In the genomic region with DNA sequence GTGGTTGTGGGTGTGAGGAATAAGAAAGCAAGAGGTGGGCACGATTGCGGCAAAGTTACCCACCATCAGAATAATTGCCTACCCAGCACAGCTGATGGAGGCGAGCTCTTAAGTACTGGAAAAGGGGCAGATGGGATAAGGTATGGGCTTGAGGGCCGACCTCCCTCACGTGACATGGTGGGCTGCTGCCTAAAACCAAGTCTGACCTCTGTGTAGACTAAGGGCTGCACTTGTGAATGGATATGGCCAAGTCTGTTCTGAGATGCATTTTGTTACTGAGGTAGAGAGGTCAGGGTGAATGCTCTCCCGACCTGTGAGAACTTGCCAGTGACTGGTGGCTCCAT, we compare ENCODE assay signal across 26 mouse cellular contexts. TPM values are rescaled to one million over a fixed set of nuclear protein-coding genes. Genes with fewer than 3 reads are reported as not detected.
DNase-seq lines count a peak whose midpoint lies in the region; ATAC-seq and TF ChIP-seq lines count a peak whose summit lies in the region.
"Had no signal": no experiment of that assay in that cellular context is flagged by ENCODE, and none has a peak within 500 bp of the region (broad histone marks: within the 10 kb centered on the region; RNA-seq: fewer than 3 reads in every experiment).

No protein-coding gene starts in this region.

- TF ChIP-seq POLR2A in olfactory bulb, adult 2 months (IDR thresholded peaks at IDR 0.05; ENCODE audit: insufficient read depth, low read depth, low read length): no peak

- no peak overlapping the region for H3K27ac ChIP-seq in hindbrain, embryonic 11.5 days (ENCODE audit: low read depth, low read length)
- no peak overlapping the region for H3K27ac ChIP-seq in hindbrain, postnatal 0 days
- peak overlapping the region; percentile 48; the same call in 1 of the 2 replicates for H3K27ac ChIP-seq in midbrain, embryonic 13.5 days
- H3K27ac ChIP-seq in midbrain, embryonic 10.5 days (replicated peaks): no peak overlapping the region
- H3K27ac ChIP-seq in neural tube, embryonic 14.5 days (ENCODE audit: low read depth, low read length): no peak overlapping the region
- 0 out of 2 replicates have a peak overlapping the region, but pooled peaks have one; percentile 4 for H3K27ac ChIP-seq in olfactory bulb, adult 2 months (ENCODE audit: insufficient read depth, low read depth, low read length)
- H3K27ac ChIP-seq: embryonic facial prominence, embryonic 13.5 days; forebrain, embryonic 13.5 days; gastrocnemius, adult 2 months; heart, embryonic 13.5 days; hindbrain, embryonic 14.5 days; kidney, embryonic 15.5 days; limb, embryonic 13.5 days; lung, embryonic 15.5 days had no signal

- H3K4me3 ChIP-seq in hindbrain, embryonic 11.5 days (ENCODE audit: low read depth, low read length): no peak overlapping the region
- H3K4me3 ChIP-seq in hindbrain, postnatal 0 days (ENCODE audit: low read length): no peak overlapping the region
- H3K4me3 ChIP-seq in midbrain, embryonic 13.5 days (replicated peaks): no peak overlapping the region
- H3K4me3 ChIP-seq in midbrain, embryonic 10.5 days: no peak overlapping the region
- no peak overlapping the region for H3K4me3 ChIP-seq in neural tube, embryonic 14.5 days (ENCODE audit: low read depth, low read length)
- H3K4me3 ChIP-seq in olfactory bulb, adult 2 months (ENCODE audit: insufficient read depth, low read depth, low read length): no peak overlapping the region
- H3K4me3 ChIP-seq: embryonic facial prominence, embryonic 13.5 days; forebrain, embryonic 13.5 days; gastrocnemius, adult 2 months; heart, embryonic 13.5 days; kidney, embryonic 15.5 days; limb, embryonic 13.5 days; lung, embryonic 15.5 days had no signal

- H3K36me3 ChIP-seq in hindbrain, embryonic 11.5 days (ENCODE audit: control insufficient read depth, insufficient read depth, low read length): no peaks in the 10 kb centered on the region
- H3K36me3 ChIP-seq in hindbrain, postnatal 0 days (ENCODE audit: insufficient read depth, low read length): no peaks in the 10 kb centered on the region
- no peaks in the 10 kb centered on the region for H3K36me3 ChIP-seq in midbrain, embryonic 13.5 days
- H3K36me3 ChIP-seq in midbrain, embryonic 10.5 days: no peaks in the 10 kb centered on the region
- H3K36me3 ChIP-seq in neural tube, embryonic 14.5 days (ENCODE audit: control insufficient read depth, insufficient read depth, low read length): no peaks in the 10 kb centered on the region
- H3K36me3 ChIP-seq: embryonic facial prominence, embryonic 13.5 days; heart, embryonic 13.5 days; kidney, embryonic 15.5 days; limb, embryonic 13.5 days; lung, embryonic 15.5 days had no signal

- no peaks in the 10 kb centered on the region for H3K4me1 ChIP-seq in hindbrain, embryonic 11.5 days (replicated peaks; ENCODE audit: control insufficient read depth, insufficient read depth, low read length)
- H3K4me1 ChIP-seq in hindbrain, postnatal 0 days (ENCODE audit: insufficient read depth, low read length): no peaks in the 10 kb centered on the region
- H3K4me1 ChIP-seq in midbrain, embryonic 13.5 days (replicated peaks): peaks cover 12% of the 10 kb centered on the region
- H3K4me1 ChIP-seq in midbrain, embryonic 10.5 days: no peaks in the 10 kb centered on the region
- no peaks in the 10 kb centered on the region; the same call in 1 of the 2 replicates for H3K4me1 ChIP-seq in neural tube, embryonic 14.5 days (ENCODE audit: control insufficient read depth, insufficient read depth, low read length)
- peaks cover 11% of the 10 kb centered on the region for H3K4me1 ChIP-seq in olfactory bulb, adult 2 months (ENCODE audit: control insufficient read depth, insufficient read depth, low read length)
- H3K4me1 ChIP-seq: kidney, embryonic 15.5 days; lung, embryonic 15.5 days had no signal

- no peak for TF ChIP-seq CTCF in hindbrain, postnatal 0 days (IDR thresholded peaks at IDR 0.05; ENCODE audit: low read depth)
- TF ChIP-seq CTCF in olfactory bulb, adult 2 months (IDR thresholded peaks at IDR 0.05; ENCODE audit: insufficient read depth, low read depth, low read length): no peak

- no peaks in the 10 kb centered on the region for H3K27me3 ChIP-seq in hindbrain, embryonic 11.5 days (ENCODE audit: control insufficient read depth, insufficient read depth, low read length)
- no peaks in the 10 kb centered on the region for H3K27me3 ChIP-seq in hindbrain, postnatal 0 days (ENCODE audit: insufficient read depth, low read length)
- H3K27me3 ChIP-seq in midbrain, embryonic 13.5 days: no peaks in the 10 kb centered on the region
- no peaks in the 10 kb centered on the region for H3K27me3 ChIP-seq in midbrain, embryonic 10.5 days (ENCODE audit: low read depth, poor library complexity, severe bottlenecking)
- no peaks in the 10 kb centered on the region for H3K27me3 ChIP-seq in neural tube, embryonic 14.5 days (ENCODE audit: control insufficient read depth, insufficient read depth, low read length)
- H3K27me3 ChIP-seq: embryonic facial prominence, embryonic 13.5 days; forebrain, embryonic 13.5 days; heart, embryonic 13.5 days; kidney, embryonic 15.5 days; limb, embryonic 13.5 days; lung, embryonic 15.5 days had no signal

- no peaks in the 10 kb centered on the region for H3K9me3 ChIP-seq in hindbrain, embryonic 11.5 days (ENCODE audit: control insufficient read depth, low read length)
- H3K9me3 ChIP-seq in hindbrain, postnatal 0 days (ENCODE audit: low read length): no peaks in the 10 kb centered on the region
- H3K9me3 ChIP-seq in midbrain, embryonic 13.5 days: no peaks in the 10 kb centered on the region
- no peaks in the 10 kb centered on the region for H3K9me3 ChIP-seq in midbrain, embryonic 10.5 days (replicated peaks)
- no peaks in the 10 kb centered on the region for H3K9me3 ChIP-seq in neural tube, embryonic 14.5 days (ENCODE audit: control insufficient read depth, low read length)
- H3K9me3 ChIP-seq: embryonic facial prominence, embryonic 13.5 days; forebrain, embryonic 13.5 days; heart, embryonic 13.5 days; kidney, embryonic 15.5 days; limb, embryonic 13.5 days; lung, embryonic 15.5 days had no signal

- H3K4me2 ChIP-seq in hindbrain, embryonic 11.5 days (replicated peaks; ENCODE audit: low read depth, low read length): no peak overlapping the region
- no peak overlapping the region for H3K4me2 ChIP-seq in hindbrain, postnatal 0 days (ENCODE audit: low read depth, low read length)
- no peak overlapping the region for H3K4me2 ChIP-seq in midbrain, embryonic 13.5 days (replicated peaks)
- H3K4me2 ChIP-seq in neural tube, embryonic 14.5 days (ENCODE audit: low read depth, low read length): no peak overlapping the region
- H3K4me2 ChIP-seq: embryonic facial prominence, embryonic 13.5 days; forebrain, embryonic 13.5 days; heart, embryonic 13.5 days; hindbrain, embryonic 14.5 days; kidney, embryonic 15.5 days; limb, embryonic 13.5 days; liver, embryonic 11.5 days; lung, embryonic 15.5 days had no signal

- ATAC-seq in hindbrain, embryonic 11.5 days (ENCODE audit: low FRiP score): peak; percentile 28; the same call in 1 of the 2 replicates
- no peak for ATAC-seq in hindbrain, postnatal 0 days
- no peak for ATAC-seq in midbrain, embryonic 13.5 days
- peak; percentile 54; the same call in 1 of the 2 replicates for ATAC-seq in neural tube, embryonic 14.5 days (ENCODE audit: low read depth)

- 86% methylated on average over 6 of the region's 6 CpGs for WGBS in hindbrain, embryonic 11.5 days
- WGBS in hindbrain, postnatal 0 days: 91% methylated on average over 6 of the region's 6 CpGs
- WGBS in midbrain, embryonic 13.5 days: 86% methylated on average over 6 of the region's 6 CpGs
- 84% methylated on average over 6 of the region's 6 CpGs for WGBS in midbrain, embryonic 10.5 days
- 77% methylated on average over 6 of the region's 6 CpGs for WGBS in neural tube, embryonic 14.5 days
- 62% methylated on average over 6 of the region's 6 CpGs for WGBS in olfactory bulb, adult 2 months

- no peak overlapping the region for H3K9ac ChIP-seq in hindbrain, embryonic 11.5 days (ENCODE audit: low read depth, low read length)
- no peak overlapping the region for H3K9ac ChIP-seq in hindbrain, postnatal 0 days (replicated peaks; ENCODE audit: low read length)
- no peak overlapping the region for H3K9ac ChIP-seq in midbrain, embryonic 13.5 days (replicated peaks)
- no peak overlapping the region for H3K9ac ChIP-seq in neural tube, embryonic 14.5 days (replicated peaks; ENCODE audit: low read depth, low read length)
- H3K9ac ChIP-seq: embryonic facial prominence, embryonic 13.5 days; forebrain, embryonic 13.5 days; heart, embryonic 13.5 days; hindbrain, embryonic 14.5 days; kidney, embryonic 15.5 days; limb, embryonic 13.5 days; lung, embryonic 15.5 days had no signal

- DNase-seq in hindbrain, embryonic 11.5 days (ENCODE audit: low spot score): no peak
- no peak for DNase-seq in hindbrain, postnatal 0 days (ENCODE audit: low spot score)
- DNase-seq in midbrain, embryonic 10.5 days (ENCODE audit: low spot score): no peak
- DNase-seq: adrenal gland, postnatal 36 days; B cell, adult 2 months; cerebellum, adult 18-20 months; cerebellum, postnatal 10 days; gastrocnemius, adult 2 months; gastrocnemius, postnatal 36 days; heart, postnatal 14 days; kidney, adult 18-20 months; kidney, postnatal 4 days had no signal

RNA-seq across cellular contexts. Expression of gene Gpr39, which starts 53.7 kb away (rescaled TPM):
- polyA plus RNA-seq in hindbrain, embryonic 11.5 days (2014; fragmentation: Nextera tagmentation; extraction: Ambion mirVana): 0.10 and 0.22 TPM in 2 replicates
- 0.21 TPM in 1 of 2 replicates, not detected in the other for total RNA-seq in hindbrain, postnatal 0 days (2014; rRNA removed)
- 0.08 and 0.24 TPM in 2 replicates for polyA plus RNA-seq in hindbrain, postnatal 0 days (2015; fragmentation: Nextera tagmentation; extraction: Ambion mirVana)
- polyA plus RNA-seq in midbrain, embryonic 13.5 days (2015; fragmentation: Nextera tagmentation; extraction: Ambion mirVana): not detected in 2 replicates
- not detected in 2 replicates for polyA plus RNA-seq in midbrain, embryonic 10.5 days (2016; fragmentation: Nextera tagmentation; extraction: Ambion mirVana)
- polyA plus RNA-seq in neural tube, embryonic 14.5 days (2014; fragmentation: Nextera tagmentation; extraction: Ambion mirVana): not detected in 2 replicates
- polyA plus RNA-seq in olfactory bulb, adult 2 months (2012; ENCODE audit: insufficient read depth, insufficient read length, low replicate concordance, missing spikeins): not detected in 2 replicates
- total RNA-seq: common myeloid progenitor, adult 5-6 weeks; gastrocnemius, adult 2 months; gastrocnemius, postnatal 36 days; left cerebral cortex, postnatal 36 days; megakaryocyte progenitor cell, adult 5-6 weeks had no signal
- polyA plus RNA-seq: embryonic facial prominence, embryonic 13.5 days; forebrain, embryonic 13.5 days; hindbrain, embryonic 14.5 days; limb, embryonic 13.5 days had no signal

Comparison
In these comparisons a context has a peak if more than half of its experiments do, and no peak if none do; other contexts are left out.
1. ATAC-seq: peak in hindbrain, embryonic 11.5 days (single experiment) and neural tube, embryonic 14.5 days (single experiment); none in hindbrain, postnatal 0 days (single experiment) and midbrain, embryonic 13.5 days (single experiment).
2. H3K27ac ChIP-seq: peak in midbrain, embryonic 13.5 days (single experiment) and olfactory bulb, adult 2 months (single experiment); none in hindbrain, embryonic 11.5 days (single experiment), hindbrain, postnatal 0 days (single experiment), midbrain, embryonic 10.5 days (single experiment) and neural tube, embryonic 14.5 days (single experiment).